13 mouse cellular contexts compared by ENCODE assay signal in genomic region chr5:25891321-25891720, GRCm38 (mm10). TPM values are rescaled to one million over a fixed set of nuclear protein-coding genes. Genes with fewer than 3 reads are reported as not detected.
A peak's percentile ranks its signal among the peaks of the same experiment; 100 is the strongest.
DNase-seq lines count a peak whose midpoint lies in the region; ATAC-seq and TF ChIP-seq lines count a peak whose summit lies in the region.
"Had no signal": no experiment of that assay in that cellular context is flagged by ENCODE, and none has a peak within 500 bp of the region (broad histone marks: within the 10 kb centered on the region; RNA-seq: fewer than 3 reads in every experiment).

No protein-coding gene starts in this region.

- no peak for TF ChIP-seq POLR2A in lung, adult 2 months (IDR thresholded peaks at IDR 0.05; ENCODE audit: borderline replicate concordance, extremely low read depth, low read depth, low read length)

- DNase-seq in lung, postnatal 14 days = peak; percentile 9
- no peak for DNase-seq in lung, adult 2 months
- peak; percentile 77 for DNase-seq in ovary, postnatal 36 days (ENCODE audit: low spot score)
- DNase-seq in spleen, postnatal 14 days (ENCODE audit: low spot score in 2 of 2) = no peak
- no peak for DNase-seq in midbrain, postnatal 0 days (ENCODE audit: low spot score)
- DNase-seq: liver, postnatal 0 days; thymus, adult 18-20 months had no signal

- ATAC-seq in cerebellum, adult (ENCODE audit: insufficient number of reproducible peaks, low FRiP score, low TSS enrichment) = peak; percentile 36; the same call in 1 of the 2 replicates
- peak; percentile 50 for ATAC-seq in heart, embryonic 15.5 days (replicated peaks; ENCODE audit: insufficient number of reproducible peaks, insufficient read depth, low FRiP score, low read depth)
- ATAC-seq in forebrain, embryonic 16.5 days = no peak
- no peak for ATAC-seq in midbrain, postnatal 0 days (ENCODE audit: low FRiP score)
- ATAC-seq: liver, postnatal 0 days had no signal

- no peak overlapping the region for H3K4me3 ChIP-seq in lung, adult 2 months (replicated peaks; ENCODE audit: extremely low read depth, low read depth, low read length)
- no peak overlapping the region for H3K4me3 ChIP-seq in heart, embryonic 15.5 days
- H3K4me3 ChIP-seq in forebrain, embryonic 16.5 days (replicated peaks; ENCODE audit: low read length) = no peak overlapping the region
- H3K4me3 ChIP-seq in midbrain, postnatal 0 days (ENCODE audit: low read depth, low read length) = no peak overlapping the region
- H3K4me3 ChIP-seq: neural tube, embryonic 13.5 days had no signal

- no peak overlapping the region for H3K27ac ChIP-seq in heart, embryonic 15.5 days
- H3K27ac ChIP-seq in forebrain, embryonic 16.5 days (ENCODE audit: low read length) = no peak overlapping the region
- H3K27ac ChIP-seq in midbrain, postnatal 0 days (ENCODE audit: low read depth, low read length) = no peak overlapping the region
- H3K27ac ChIP-seq: neural tube, embryonic 13.5 days had no signal

- H3K27me3 ChIP-seq in heart, embryonic 15.5 days = no peaks in the 10 kb centered on the region
- H3K27me3 ChIP-seq in forebrain, embryonic 16.5 days (replicated peaks; ENCODE audit: control insufficient read depth, insufficient read depth, low read length) = no peaks in the 10 kb centered on the region
- no peaks in the 10 kb centered on the region for H3K27me3 ChIP-seq in midbrain, postnatal 0 days (ENCODE audit: insufficient read depth, low read length)
- H3K27me3 ChIP-seq: neural tube, embryonic 13.5 days had no signal

- no peaks in the 10 kb centered on the region for H3K4me1 ChIP-seq in lung, adult 2 months (ENCODE audit: control insufficient read depth, insufficient read depth, low read length)
- 0 out of 2 replicates have a peak, but pooled peaks cover 4% of the 10 kb centered on the region for H3K4me1 ChIP-seq in heart, embryonic 15.5 days (replicated peaks)
- peaks cover 5% of the 10 kb centered on the region for H3K4me1 ChIP-seq in forebrain, embryonic 16.5 days (replicated peaks; ENCODE audit: control insufficient read depth, insufficient read depth, low read length)
- H3K4me1 ChIP-seq in midbrain, postnatal 0 days (ENCODE audit: insufficient read depth, low read length) = no peaks in the 10 kb centered on the region

- H3K36me3 ChIP-seq in heart, embryonic 15.5 days = no peaks in the 10 kb centered on the region
- H3K36me3 ChIP-seq in forebrain, embryonic 16.5 days (ENCODE audit: control insufficient read depth, insufficient read depth) = no peaks in the 10 kb centered on the region
- no peaks in the 10 kb centered on the region for H3K36me3 ChIP-seq in midbrain, postnatal 0 days (ENCODE audit: insufficient read depth, low read length)
- H3K36me3 ChIP-seq: neural tube, embryonic 13.5 days had no signal

- WGBS in lung, adult 2 months = 54% methylated on average over 1 of the region's 1 CpGs
- WGBS in heart, embryonic 15.5 days = 39% methylated on average over 1 of the region's 1 CpGs
- 69% methylated on average over 1 of the region's 1 CpGs for WGBS in forebrain, embryonic 16.5 days
- 67% methylated on average over 1 of the region's 1 CpGs for WGBS in midbrain, postnatal 0 days

- no peak overlapping the region for H3K9ac ChIP-seq in heart, embryonic 15.5 days
- no peak overlapping the region for H3K9ac ChIP-seq in forebrain, embryonic 16.5 days (replicated peaks; ENCODE audit: low read depth, low read length)
- no peak overlapping the region for H3K9ac ChIP-seq in midbrain, postnatal 0 days (replicated peaks; ENCODE audit: low read length, poor library complexity, severe bottlenecking)
- H3K9ac ChIP-seq: liver, postnatal 0 days; neural tube, embryonic 13.5 days had no signal

- H3K4me2 ChIP-seq in heart, embryonic 15.5 days = no peak overlapping the region
- no peak overlapping the region for H3K4me2 ChIP-seq in forebrain, embryonic 16.5 days (ENCODE audit: low read length)
- H3K4me2 ChIP-seq in midbrain, postnatal 0 days (ENCODE audit: low read depth, low read length, poor library complexity, severe bottlenecking) = no peak overlapping the region
- H3K4me2 ChIP-seq: neural tube, embryonic 13.5 days had no signal

- H3K9me3 ChIP-seq in heart, embryonic 15.5 days (replicated peaks) = no peaks in the 10 kb centered on the region
- H3K9me3 ChIP-seq in forebrain, embryonic 16.5 days (ENCODE audit: control insufficient read depth, low read length) = no peaks in the 10 kb centered on the region
- no peaks in the 10 kb centered on the region for H3K9me3 ChIP-seq in midbrain, postnatal 0 days (ENCODE audit: low read length)
- H3K9me3 ChIP-seq: neural tube, embryonic 13.5 days had no signal

- no peak for TF ChIP-seq CTCF in lung, adult 2 months (IDR thresholded peaks at IDR 0.05; ENCODE audit: insufficient read depth, low read length)
- TF ChIP-seq CTCF in midbrain, postnatal 0 days (IDR thresholded peaks at IDR 0.05) = no peak

RNA-seq across cellular contexts. Expression of gene Gm21663, which starts 50.9 kb away (rescaled TPM):
- polyA plus RNA-seq in lung, adult 2 months (2012; rRNA removed) = not detected in 2 replicates
- not detected in 2 replicates for polyA plus RNA-seq in heart, embryonic 15.5 days (2015; fragmentation: Nextera tagmentation; extraction: Ambion mirVana)
- 0.11 TPM in 1 of 2 replicates, not detected in the other for polyA plus RNA-seq in forebrain, embryonic 16.5 days (2015; fragmentation: Nextera tagmentation; extraction: Ambion mirVana)
- not detected in 2 replicates for total RNA-seq in midbrain, postnatal 0 days (2014; rRNA removed)
- polyA plus RNA-seq in midbrain, postnatal 0 days (2015; fragmentation: Nextera tagmentation; extraction: Ambion mirVana) = not detected in 2 replicates
- total RNA-seq: layer of hippocampus, adult 18-20 months; MEL had no signal
- polyA plus RNA-seq: liver, postnatal 0 days; neural tube, embryonic 13.5 days had no signal

Comparison
In these comparisons a context has a peak if more than half of its experiments do, and no peak if none do; other contexts are left out.
1. DNase-seq: peak in lung, postnatal 14 days (single experiment) and ovary, postnatal 36 days (single experiment); none in lung, adult 2 months (single experiment), spleen, postnatal 14 days (0 of 2) and midbrain, postnatal 0 days (single experiment).
2. ATAC-seq: peak in cerebellum, adult (single experiment) and heart, embryonic 15.5 days (single experiment); none in forebrain, embryonic 16.5 days (single experiment) and midbrain, postnatal 0 days (single experiment).